Mouse (Mus musculus): ENCODE measurements around the gene Lbx1.

DNA sequence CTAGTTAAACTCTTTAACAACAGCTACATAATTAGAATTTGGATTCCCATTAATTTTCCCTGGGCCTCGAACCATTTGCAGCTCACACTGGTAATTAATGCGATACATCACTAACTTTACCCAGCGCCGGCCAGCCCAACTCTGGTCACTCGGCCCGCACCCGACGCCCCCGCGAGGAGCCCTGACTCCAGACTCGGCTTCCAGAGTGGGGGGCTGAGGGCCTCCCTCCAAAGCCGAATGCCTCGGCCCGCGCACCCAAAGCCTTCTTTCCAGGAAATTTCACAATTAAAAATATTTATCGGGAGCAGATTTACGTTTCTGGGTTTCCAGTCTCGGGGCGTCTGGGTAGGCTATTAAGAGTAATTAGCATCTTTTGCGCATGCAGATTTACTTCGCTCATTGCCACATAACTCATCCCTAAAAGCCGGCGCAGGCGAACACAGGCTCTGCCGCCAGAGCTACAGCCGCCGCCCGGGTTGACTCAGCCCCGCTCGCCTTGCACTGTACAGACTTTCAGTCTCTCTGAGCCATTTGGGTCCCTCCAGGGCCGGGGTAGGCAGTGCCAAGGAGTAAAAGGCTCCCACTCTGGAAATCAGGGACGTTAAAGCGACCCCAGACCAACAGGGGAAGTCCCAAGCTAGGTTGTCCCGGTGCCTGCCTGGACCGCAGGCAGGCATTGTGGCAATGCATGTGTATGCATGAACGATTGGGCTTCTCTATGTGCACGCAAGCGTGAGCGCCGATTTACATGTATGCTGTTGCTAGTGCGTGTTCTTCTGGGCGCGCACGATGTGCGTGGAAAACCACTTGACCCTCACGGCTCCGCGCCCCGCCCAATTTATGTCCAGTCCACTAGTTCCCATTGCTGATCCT lies 12.0 kb downstream of the Lbx1 start:
- TF ChIP-seq CTCF (IDR thresholded peaks at IDR 0.05; ENCODE audit: borderline replicate concordance, extremely low read depth, insufficient read depth, insufficient read length) (no peak), POLR2A (IDR thresholded peaks at IDR 0.05; ENCODE audit: borderline replicate concordance, extremely low read depth, insufficient read depth, insufficient read length, poor library complexity, severe bottlenecking) (no peak)
